Mouse (Mus musculus) ES-Bruce4 (cell line): ENCODE results near the gene Mark3. TPM values are rescaled to one million over a fixed set of nuclear protein-coding genes. Genes with fewer than 3 reads are reported as not detected.
A peak's percentile ranks its signal among the peaks of the same experiment; 100 is the strongest.

Source experiments
- H3K27ac ChIP-seq: 2 replicates; pipeline ENCODE4 v1.5.1; 2012; ENCODE audit warnings: low read length, inconsistent platforms; ENCODE audit not compliant: insufficient read depth
- H3K27me3 ChIP-seq: 2 replicates; pipeline ENCODE4 v1.6.1; 2012; ENCODE audit warnings: mild to moderate bottlenecking, low read length, inconsistent platforms; ENCODE audit not compliant: control insufficient read depth, poor library complexity, insufficient read depth, severe bottlenecking
- H3K36me3 ChIP-seq: 2 replicates; pipeline ENCODE4 v1.6.1; 2012; ENCODE audit warnings: inconsistent platforms, mild to moderate bottlenecking, low read length, moderate library complexity; ENCODE audit not compliant: control insufficient read depth, poor library complexity, insufficient read depth, severe bottlenecking
- H3K4me1 ChIP-seq: one replicate; pipeline ENCODE4 v1.8.1; 2011; ENCODE audit warnings: low read length; ENCODE audit not compliant: control insufficient read depth, insufficient read depth
- H3K4me3 ChIP-seq: 2 replicates; pipeline ENCODE4 v1.5.1; 2011; ENCODE audit warnings: low read depth, mild to moderate bottlenecking, low read length
- H3K9ac ChIP-seq: 2 replicates; pipeline ENCODE4 v1.6.1; 2012; ENCODE audit warnings: low read depth, mild to moderate bottlenecking, inconsistent platforms; ENCODE audit not compliant: poor library complexity, severe bottlenecking
- H3K9me3 ChIP-seq: replicated peaks from 2 replicates; pipeline ENCODE4 v1.6.1; 2012; ENCODE audit warnings: mild to moderate bottlenecking, low read length, inconsistent platforms; ENCODE audit not compliant: control insufficient read depth, poor library complexity, insufficient read depth, severe bottlenecking
- CTCF ChIP-seq: IDR thresholded peaks from one replicate; pipeline ENCODE4 v1.8.1; 2011; ENCODE audit warnings: low read depth, low read length
- EP300 ChIP-seq: IDR thresholded peaks from 2 replicates; pipeline ENCODE4 v1.6.1; 2011; ENCODE audit warnings: low read depth, low read length; ENCODE audit not compliant: insufficient read depth
- POLR2A ChIP-seq: IDR thresholded peaks from one replicate; pipeline ENCODE4 v1.8.1; 2011; ENCODE audit warnings: low read length; ENCODE audit not compliant: insufficient read depth
- polyA plus RNA-seq: library from polyadenylated mRNA; stranded (reverse); fragments of >200 nt; gene quantifications from 2 replicates; pipeline ENCODE4 v1.2.4, GENCODE M21; 2011; ENCODE audit warnings: low read depth; ENCODE audit not compliant: missing spikeins, insufficient read depth, insufficient read length

Gene Mark3
- polyA plus RNA-seq, 1 experiment = 90.2 TPM

GRCm38 (mm10) chr12:111700920-111701458 is 126.7 kb downstream of the Mark3 start:
- peaks cover 4% of the 10 kb centered on the region for H3K4me1 ChIP-seq

GRCm38 (mm10) chr12:111703301-111703700 is 129.0 kb downstream of the Mark3 start:
- no peak overlapping the region for H3K27ac ChIP-seq
- TF ChIP-seq EP300 (no peak), CTCF (no peak), POLR2A (no peak)
- H3K4me3 ChIP-seq = no peak overlapping the region
- no peaks in the 10 kb centered on the region for H3K36me3 ChIP-seq
- H3K9me3 ChIP-seq = no peaks in the 10 kb centered on the region
- H3K27me3 ChIP-seq = no peaks in the 10 kb centered on the region
- no peak overlapping the region for H3K9ac ChIP-seq
- peaks cover 4% of the 10 kb centered on the region for H3K4me1 ChIP-seq

More at GRCm38 (mm10) chr12:111700920-111701458, 126.7 kb downstream of the Mark3 start:
- Histone ChIP-seq H3K27me3 (no peaks in the 10 kb centered on the region), H3K9ac (no peak overlapping the region), H3K9me3 (no peaks in the 10 kb centered on the region), H3K4me3 (no peak overlapping the region), H3K36me3 (no peaks in the 10 kb centered on the region), H3K27ac (no peak overlapping the region)
- TF ChIP-seq EP300 = no peak
- TF ChIP-seq POLR2A = no peak
- no peak for TF ChIP-seq CTCF

DNA sequence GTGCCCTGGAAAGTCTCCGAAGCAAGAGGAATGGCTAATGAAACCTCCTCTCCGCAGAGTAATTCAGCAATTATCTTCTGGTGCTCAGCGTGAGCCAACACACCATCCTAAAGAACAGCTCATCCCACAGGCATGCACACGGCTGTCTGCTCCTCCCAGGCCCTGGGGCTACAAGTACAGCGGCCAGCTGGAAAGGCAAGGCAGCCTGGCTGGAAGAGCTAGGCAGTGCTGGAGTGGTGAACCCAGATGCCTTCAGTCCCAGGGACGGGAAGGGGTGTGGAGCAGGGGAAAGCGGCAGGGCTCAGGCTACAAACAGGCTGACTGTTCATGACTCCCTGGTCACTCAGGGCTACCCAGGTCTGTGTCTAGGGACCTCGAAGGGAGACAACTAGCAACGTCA is 130.3 kb downstream of the Mark3 start:
- Histone ChIP-seq H3K4me1 (peaks cover 4% of the 10 kb centered on the region), H3K36me3 (peaks cover 3% of the 10 kb centered on the region; the same call in 1 of the 2 replicates), H3K27ac (no peak overlapping the region), H3K27me3 (no peaks in the 10 kb centered on the region), H3K9ac (no peak overlapping the region), H3K4me3 (no peak overlapping the region), H3K9me3 (no peaks in the 10 kb centered on the region)
- TF ChIP-seq POLR2A (no peak), EP300 (peak; percentile 59; the same call in 1 of the 2 replicates), CTCF (no peak)

- Histone ChIP-seq H3K9ac (no peak overlapping the region), H3K9me3 (no peaks in the 10 kb centered on the region), H3K27me3 (no peaks in the 10 kb centered on the region), H3K36me3 (peaks cover 11% of the 10 kb centered on the region), H3K4me3 (no peak overlapping the region), H3K4me1 (peaks cover 1% of the 10 kb centered on the region), H3K27ac (no peak overlapping the region)
- no peak for TF ChIP-seq CTCF
- TF ChIP-seq POLR2A = no peak
- no peak for TF ChIP-seq EP300
Observed at GRCm38 (mm10) chr12:111705186-111705973, 131.1 kb downstream of the Mark3 start.

Other genes starting within 250 kb of the Mark3 start
- gene Cdc42bpb, start 196.8 kb upstream of the Mark3 start, polyA plus RNA-seq = 52.3 and 58.9 TPM in 2 replicates
- gene Lbhd2, start 167.7 kb upstream of the Mark3 start, polyA plus RNA-seq = not detected in 2 replicates
- gene Exoc3l4, start 157.5 kb upstream of the Mark3 start, polyA plus RNA-seq = 4.2 and 6.1 TPM in 2 replicates
- gene Tnfaip2, start 132.1 kb upstream of the Mark3 start, polyA plus RNA-seq = 1.9 and 4.7 TPM in 2 replicates
- 0.93 and 1.3 TPM in 2 replicates for gene Gm266, start 88.7 kb upstream of the Mark3 start, polyA plus RNA-seq
- 315 and 323 TPM in 2 replicates for gene Eif5, start 36.5 kb upstream of the Mark3 start, polyA plus RNA-seq
- gene Ckb, start 97.8 kb downstream of the Mark3 start, polyA plus RNA-seq = 140 and 147 TPM in 2 replicates
- 13.0 and 14.8 TPM in 2 replicates for gene Trmt61a, start 103.6 kb downstream of the Mark3 start, polyA plus RNA-seq
- 13.4 and 14.6 TPM in 2 replicates for gene Bag5, start 138.7 kb downstream of the Mark3 start, polyA plus RNA-seq
- 49.1 and 49.4 TPM in 2 replicates for gene Apopt1, start 138.7 kb downstream of the Mark3 start, polyA plus RNA-seq
- 92.2 and 92.5 TPM in 2 replicates for gene Klc1, start 184.3 kb downstream of the Mark3 start, polyA plus RNA-seq
- 13.9 and 14.3 TPM in 2 replicates for gene Xrcc3, start 239.3 kb downstream of the Mark3 start, polyA plus RNA-seq
- gene Zfyve21, start 239.6 kb downstream of the Mark3 start, polyA plus RNA-seq = 36.0 and 37.0 TPM in 2 replicates